In the genomic region with DNA sequence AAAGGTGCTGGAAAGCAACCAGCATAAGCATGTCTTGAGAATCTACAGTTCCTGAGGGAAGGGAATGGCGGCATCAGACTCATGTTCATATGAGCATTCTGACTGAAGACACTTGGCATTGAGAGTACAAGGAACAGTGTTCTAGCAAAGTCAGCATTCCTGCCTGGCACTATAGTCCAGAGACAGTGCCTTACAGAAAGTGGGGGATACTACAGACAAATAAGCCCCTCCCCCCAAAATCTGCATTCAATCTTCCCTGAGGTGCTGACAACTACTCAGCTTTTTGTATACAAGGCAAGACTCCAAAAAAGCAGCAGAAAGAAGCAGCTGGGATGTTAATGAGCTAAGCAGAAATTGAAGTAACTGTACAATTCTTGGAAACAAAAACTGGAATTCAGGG, we compare ENCODE assay signal across 19 mouse cellular contexts. TPM values are rescaled to one million over a fixed set of nuclear protein-coding genes. Genes with fewer than 3 reads are reported as not detected.
DNase-seq lines count a peak whose midpoint lies in the region; ATAC-seq and TF ChIP-seq lines count a peak whose summit lies in the region.
"Had no signal": no experiment of that assay in that cellular context is flagged by ENCODE, and none has a peak within 500 bp of the region (broad histone marks: within the 10 kb centered on the region; RNA-seq: fewer than 3 reads in every experiment).

No protein-coding gene starts in this region.

- no peaks in the 10 kb centered on the region for H3K9me3 ChIP-seq in forebrain, embryonic 15.5 days
- H3K9me3 ChIP-seq in forebrain, embryonic 11.5 days (ENCODE audit: control insufficient read depth, low read length) = no peaks in the 10 kb centered on the region
- H3K9me3 ChIP-seq in limb, embryonic 14.5 days (ENCODE audit: control insufficient read depth, low read length) = no peaks in the 10 kb centered on the region
- no peaks in the 10 kb centered on the region for H3K9me3 ChIP-seq in limb, embryonic 10.5 days (replicated peaks)
- H3K9me3 ChIP-seq in midbrain, postnatal 0 days (ENCODE audit: low read length) = no peaks in the 10 kb centered on the region
- no peaks in the 10 kb centered on the region for H3K9me3 ChIP-seq in midbrain, embryonic 15.5 days
- H3K9me3 ChIP-seq: limb, embryonic 12.5 days; liver, embryonic 15.5 days; midbrain, embryonic 13.5 days; neural tube, embryonic 15.5 days had no signal

- no peak for TF ChIP-seq CTCF in midbrain, postnatal 0 days (IDR thresholded peaks at IDR 0.05)

- ATAC-seq in forebrain, embryonic 15.5 days (replicated peaks) = 0 out of 2 replicates have a peak, but pooled peaks have one; percentile 66
- ATAC-seq in forebrain, embryonic 11.5 days (replicated peaks; ENCODE audit: low FRiP score) = no peak
- ATAC-seq in limb, embryonic 14.5 days (ENCODE audit: low FRiP score, low read depth) = no peak
- no peak for ATAC-seq in midbrain, postnatal 0 days (ENCODE audit: low FRiP score)
- ATAC-seq in midbrain, embryonic 15.5 days (replicated peaks) = no peak
- no peak for ATAC-seq in monocyte, adult 5-6 weeks (replicated peaks; ENCODE audit: insufficient number of reproducible peaks, low FRiP score, low TSS enrichment, poor library complexity, severe bottlenecking)
- ATAC-seq: inflammation-experienced regulatory T-cells, adult 6 months; midbrain, embryonic 13.5 days had no signal

- no peak overlapping the region for H3K4me3 ChIP-seq in forebrain, embryonic 15.5 days
- H3K4me3 ChIP-seq in forebrain, embryonic 11.5 days (ENCODE audit: low read depth, low read length) = no peak overlapping the region
- H3K4me3 ChIP-seq in limb, embryonic 14.5 days (replicated peaks; ENCODE audit: low read length) = no peak overlapping the region
- no peak overlapping the region for H3K4me3 ChIP-seq in limb, embryonic 10.5 days
- H3K4me3 ChIP-seq in midbrain, postnatal 0 days (ENCODE audit: low read depth, low read length) = no peak overlapping the region
- H3K4me3 ChIP-seq in midbrain, embryonic 15.5 days = no peak overlapping the region
- H3K4me3 ChIP-seq: limb, embryonic 12.5 days; liver, embryonic 15.5 days; midbrain, embryonic 13.5 days; neural tube, embryonic 15.5 days had no signal

- 65% methylated on average over 1 of the region's 1 CpGs for WGBS in forebrain, embryonic 15.5 days
- 89% methylated on average over 1 of the region's 1 CpGs for WGBS in forebrain, embryonic 11.5 days
- 58% methylated on average over 1 of the region's 1 CpGs for whole genome bisulfite sequencing in limb, embryonic 14.5 days
- WGBS in limb, embryonic 10.5 days = 90% methylated on average over 1 of the region's 1 CpGs
- 66% methylated on average over 1 of the region's 1 CpGs for WGBS in midbrain, postnatal 0 days
- 89% methylated on average over 1 of the region's 1 CpGs for WGBS in midbrain, embryonic 15.5 days

- no peak for TF ChIP-seq POLR2A in limb, embryonic 14.5 days (IDR thresholded peaks at IDR 0.05; ENCODE audit: borderline replicate concordance, extremely low read depth, insufficient read depth, insufficient read length)

- 0 out of 2 replicates have a peak, but pooled peaks cover 3% of the 10 kb centered on the region for H3K36me3 ChIP-seq in forebrain, embryonic 15.5 days
- H3K36me3 ChIP-seq in forebrain, embryonic 11.5 days (ENCODE audit: control insufficient read depth, insufficient read depth, low read length) = no peaks in the 10 kb centered on the region
- H3K36me3 ChIP-seq in limb, embryonic 14.5 days (ENCODE audit: control insufficient read depth, insufficient read depth, low read length) = no peaks in the 10 kb centered on the region
- no peaks in the 10 kb centered on the region for H3K36me3 ChIP-seq in limb, embryonic 10.5 days
- no peaks in the 10 kb centered on the region for H3K36me3 ChIP-seq in midbrain, postnatal 0 days (ENCODE audit: insufficient read depth, low read length)
- no peaks in the 10 kb centered on the region for H3K36me3 ChIP-seq in midbrain, embryonic 15.5 days (replicated peaks)
- H3K36me3 ChIP-seq: limb, embryonic 12.5 days; liver, embryonic 15.5 days; midbrain, embryonic 13.5 days; neural tube, embryonic 15.5 days had no signal

- no peak overlapping the region for H3K4me2 ChIP-seq in forebrain, embryonic 15.5 days (replicated peaks)
- no peak overlapping the region for H3K4me2 ChIP-seq in forebrain, embryonic 11.5 days (ENCODE audit: low read depth, low read length, severe bottlenecking)
- H3K4me2 ChIP-seq in limb, embryonic 14.5 days (replicated peaks; ENCODE audit: low read depth, low read length, severe bottlenecking) = no peak overlapping the region
- H3K4me2 ChIP-seq in midbrain, postnatal 0 days (ENCODE audit: low read depth, low read length, poor library complexity, severe bottlenecking) = no peak overlapping the region
- no peak overlapping the region for H3K4me2 ChIP-seq in midbrain, embryonic 15.5 days
- H3K4me2 ChIP-seq: limb, embryonic 12.5 days; liver, embryonic 15.5 days; midbrain, embryonic 13.5 days; neural tube, embryonic 15.5 days had no signal

- DNase-seq in forebrain, embryonic 11.5 days (ENCODE audit: low spot score) = no peak
- peak; percentile 9 for DNase-seq in limb, embryonic 14.5 days (ENCODE audit: low spot score)
- DNase-seq in limb, embryonic 10.5 days (ENCODE audit: low spot score) = no peak
- peak; percentile 3 for DNase-seq in midbrain, postnatal 0 days (ENCODE audit: low spot score)
- DNase-seq in T-cell, adult 2 months (ENCODE audit: low spot score) = no peak
- DNase-seq: adrenal gland, adult 2 months; B cell, adult 2 months; cerebellum, adult 11 months; cerebellum, postnatal 14 days; gastrocnemius, postnatal 14 days; thymus, postnatal 14 days had no signal

- peaks cover 8% of the 10 kb centered on the region; the same call in 1 of the 2 replicates for H3K4me1 ChIP-seq in forebrain, embryonic 15.5 days
- H3K4me1 ChIP-seq in forebrain, embryonic 11.5 days (replicated peaks; ENCODE audit: control insufficient read depth, insufficient read depth, low read length) = no peaks in the 10 kb centered on the region
- no peaks in the 10 kb centered on the region for H3K4me1 ChIP-seq in limb, embryonic 14.5 days (ENCODE audit: control insufficient read depth, insufficient read depth, low read length)
- H3K4me1 ChIP-seq in limb, embryonic 10.5 days = no peaks in the 10 kb centered on the region
- no peaks in the 10 kb centered on the region for H3K4me1 ChIP-seq in midbrain, postnatal 0 days (ENCODE audit: insufficient read depth, low read length)
- no peaks in the 10 kb centered on the region for H3K4me1 ChIP-seq in midbrain, embryonic 15.5 days
- H3K4me1 ChIP-seq: limb, embryonic 12.5 days; liver, embryonic 15.5 days; midbrain, embryonic 13.5 days; neural tube, embryonic 15.5 days had no signal

- H3K9ac ChIP-seq in forebrain, embryonic 15.5 days (replicated peaks) = no peak overlapping the region
- no peak overlapping the region for H3K9ac ChIP-seq in forebrain, embryonic 11.5 days (ENCODE audit: low read length)
- no peak overlapping the region for H3K9ac ChIP-seq in limb, embryonic 14.5 days (ENCODE audit: low read depth, low read length, severe bottlenecking)
- H3K9ac ChIP-seq in midbrain, postnatal 0 days (replicated peaks; ENCODE audit: low read length, poor library complexity, severe bottlenecking) = no peak overlapping the region
- H3K9ac ChIP-seq in midbrain, embryonic 15.5 days = no peak overlapping the region
- H3K9ac ChIP-seq: limb, embryonic 12.5 days; liver, embryonic 15.5 days; midbrain, embryonic 13.5 days; neural tube, embryonic 15.5 days had no signal

- H3K27me3 ChIP-seq in forebrain, embryonic 15.5 days = no peaks in the 10 kb centered on the region
- H3K27me3 ChIP-seq in forebrain, embryonic 11.5 days (ENCODE audit: control insufficient read depth, insufficient read depth, low read length) = no peaks in the 10 kb centered on the region
- no peaks in the 10 kb centered on the region for H3K27me3 ChIP-seq in limb, embryonic 14.5 days (ENCODE audit: control insufficient read depth, insufficient read depth, low read length)
- H3K27me3 ChIP-seq in limb, embryonic 10.5 days (ENCODE audit: low read depth, poor library complexity, severe bottlenecking) = no peaks in the 10 kb centered on the region
- no peaks in the 10 kb centered on the region for H3K27me3 ChIP-seq in midbrain, postnatal 0 days (ENCODE audit: insufficient read depth, low read length)
- no peaks in the 10 kb centered on the region for H3K27me3 ChIP-seq in midbrain, embryonic 15.5 days (replicated peaks)
- H3K27me3 ChIP-seq: limb, embryonic 12.5 days; liver, embryonic 15.5 days; midbrain, embryonic 13.5 days; neural tube, embryonic 15.5 days had no signal

- H3K27ac ChIP-seq in forebrain, embryonic 15.5 days (replicated peaks) = peak overlapping the region; percentile 39; the same call in 1 of the 2 replicates
- H3K27ac ChIP-seq in forebrain, embryonic 11.5 days (ENCODE audit: low read depth, low read length) = no peak overlapping the region
- no peak overlapping the region for H3K27ac ChIP-seq in limb, embryonic 14.5 days (replicated peaks; ENCODE audit: low read depth, low read length)
- no peak overlapping the region for H3K27ac ChIP-seq in limb, embryonic 10.5 days
- H3K27ac ChIP-seq in midbrain, postnatal 0 days (ENCODE audit: low read depth, low read length) = no peak overlapping the region
- H3K27ac ChIP-seq in midbrain, embryonic 15.5 days = no peak overlapping the region
- H3K27ac ChIP-seq: limb, embryonic 12.5 days; liver, embryonic 15.5 days; midbrain, embryonic 13.5 days; neural tube, embryonic 15.5 days had no signal

RNA-seq across cellular contexts. Expression of a gene that starts 59.9 kb away (rescaled TPM):
- polyA plus RNA-seq in forebrain, embryonic 15.5 days (2015; fragmentation: Nextera tagmentation; extraction: Ambion mirVana) = 31.9 and 34.6 TPM in 2 replicates
- polyA plus RNA-seq in forebrain, embryonic 11.5 days (2014; fragmentation: Nextera tagmentation; extraction: Ambion mirVana) = 11.1 and 12.0 TPM in 2 replicates
- polyA plus RNA-seq in limb, embryonic 14.5 days (2012; rRNA removed) = 8.2 and 9.5 TPM in 2 replicates
- polyA plus RNA-seq in limb, embryonic 14.5 days (2014; fragmentation: Nextera tagmentation; extraction: Ambion mirVana) = 15.1 and 16.4 TPM in 2 replicates
- 4.3 and 6.0 TPM in 2 replicates for polyA plus RNA-seq in limb, embryonic 10.5 days (2016; fragmentation: Nextera tagmentation; extraction: Ambion mirVana)
- total RNA-seq in midbrain, postnatal 0 days (2014; rRNA removed) = 40.5 and 45.4 TPM in 2 replicates
- 33.6 and 36.8 TPM in 2 replicates for polyA plus RNA-seq in midbrain, postnatal 0 days (2015; fragmentation: Nextera tagmentation; extraction: Ambion mirVana)
- polyA plus RNA-seq in midbrain, embryonic 15.5 days (2015; fragmentation: Nextera tagmentation; extraction: Ambion mirVana) = 41.7 and 46.6 TPM in 2 replicates
- 13.4 to 33.8 TPM (median 19.3 TPM) in 3 replicates for total RNA-seq in monocyte, adult 5-6 weeks (2017)

Comparison
In these comparisons a context has a peak if more than half of its experiments do, and no peak if none do; other contexts are left out.
1. DNase-seq: peak in limb, embryonic 14.5 days (single experiment) and midbrain, postnatal 0 days (single experiment); none in forebrain, embryonic 11.5 days (single experiment), limb, embryonic 10.5 days (single experiment) and T-cell, adult 2 months (single experiment).